Mouse (Mus musculus): ENCODE data around the gene Acoxl.

GRCm38 (mm10) chr2:128131503-128131902, 292.8 kb downstream of the Acoxl start:
- no peak for TF ChIP-seq GATA1 (IDR thresholded peaks at IDR 0.05; ENCODE audit: low read length)
- no peak for TF ChIP-seq TAL1 (IDR thresholded peaks at IDR 0.05; ENCODE audit: low read length)

Measured in erythroblast, embryonic 14.5 days (primary cell).